Mouse (Mus musculus) retina, postnatal 7 days (tissue): ENCODE data around the gene Celf1.

Experiments
- DNase-seq: peaks from one replicate; pipeline ENCODE4 v3.0.0-alpha.2; 2012; ENCODE audit warnings: low read depth, low spot score

The Celf1 gene

DNA sequence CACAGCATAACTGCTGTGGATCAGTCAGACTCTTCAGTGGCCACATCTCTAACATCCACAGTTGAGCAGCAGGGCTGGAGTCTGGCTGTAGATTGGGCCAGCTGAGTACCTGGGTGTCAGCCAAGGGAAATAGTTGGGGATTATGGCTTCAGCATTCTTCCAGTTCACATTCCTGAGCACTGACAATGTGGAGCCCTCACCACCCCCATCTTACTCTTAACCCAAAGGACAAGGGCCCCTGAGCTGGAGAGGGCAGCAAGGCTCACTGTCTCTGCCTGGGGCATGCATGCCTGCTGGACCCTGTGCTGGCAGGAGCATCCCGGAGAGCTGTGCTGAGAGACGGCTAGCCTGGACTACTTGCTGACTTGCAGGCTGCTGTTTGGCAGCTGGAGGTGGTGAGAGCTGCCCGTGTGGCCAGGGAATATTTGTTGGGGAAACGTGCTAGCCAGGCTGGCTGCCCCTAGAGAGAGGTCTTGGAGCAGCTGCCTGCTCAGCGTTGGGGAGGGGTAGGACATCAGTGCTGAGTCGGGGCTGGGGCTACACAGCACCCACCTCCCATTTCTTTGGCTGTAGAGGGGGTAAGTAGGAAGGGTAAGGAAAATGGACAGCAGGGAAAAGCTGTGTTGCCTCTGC is 121.8 kb downstream of the Celf1 start:
- no peak for DNase-seq

- DNase-seq: no peak
Measured at GRCm38 (mm10) chr2:91062779-91063606, 122.8 kb downstream of the Celf1 start.

- DNase-seq: no peak
Measured at GRCm38 (mm10) chr2:91064211-91064610, 124.0 kb downstream of the Celf1 start.

GRCm38 (mm10) chr2:91065544-91065943 is 125.4 kb downstream of the Celf1 start:
- DNase-seq: no peak

GRCm38 (mm10) chr2:91066455-91066854 is 126.3 kb downstream of the Celf1 start:
- no peak for DNase-seq

DNA sequence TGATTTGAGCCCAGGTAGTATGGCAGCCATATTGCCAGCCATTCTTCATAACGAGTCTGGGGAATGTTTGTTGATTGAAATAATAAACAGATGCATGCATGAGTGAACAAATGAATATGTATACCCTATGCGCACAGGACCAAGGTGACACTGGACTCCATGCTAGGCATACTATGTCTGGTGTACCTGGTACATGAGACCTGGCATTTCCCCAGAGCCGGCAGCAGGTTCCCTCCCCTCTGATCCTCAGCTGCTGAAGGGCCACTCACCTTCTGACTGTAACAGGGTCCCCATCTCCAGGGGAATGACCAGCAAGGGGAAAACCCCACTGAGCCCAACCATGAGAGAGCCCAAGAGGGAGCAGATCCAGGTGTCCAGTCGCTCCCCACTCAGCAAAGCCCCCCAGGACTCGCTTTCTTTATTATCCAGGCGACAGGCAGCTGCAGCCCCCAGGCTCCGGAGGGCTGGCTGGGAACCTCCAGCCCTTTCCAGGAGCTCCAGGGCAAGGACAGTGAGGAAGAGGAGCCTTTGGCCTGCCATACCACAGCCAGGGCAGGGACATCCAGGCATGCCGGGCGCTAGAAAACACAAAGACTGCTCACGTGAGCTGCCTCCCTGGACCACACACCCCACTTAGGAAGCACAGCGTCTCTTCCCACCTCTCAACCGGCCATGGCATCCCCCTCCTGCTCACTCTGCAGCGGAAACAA is 128.1 kb downstream of the Celf1 start:
- DNase-seq: no peak

- DNase-seq: no peak
Measured at GRCm38 (mm10) chr2:91068872-91069165, 128.6 kb downstream of the Celf1 start.
